Mouse (Mus musculus) stomach, embryonic 15.5 days (tissue): Measurements from ENCODE around the gene Adra2b. TPM values are rescaled to one million over a fixed set of nuclear protein-coding genes. Genes with fewer than 3 reads are reported as not detected.
A peak's percentile ranks its signal among the peaks of the same experiment; 100 is the strongest.

ENCODE experiments used
- ATAC-seq: fragments of 200-750 bp; cut with Nextera tagmentation; 2 replicates; pipeline ENCODE4 v1.8.0; 2017; ENCODE audit warnings: low read depth, moderate number of reproducible peaks, moderate TSS enrichment; ENCODE audit not compliant: insufficient read depth, low FRiP score
- H3K27ac ChIP-seq: fragments of 300-500 bp; sonication (generic); 2 replicates; pipeline ENCODE4 v1.5.1; 2015; ENCODE audit warnings: mild to moderate bottlenecking, inconsistent platforms
- H3K27me3 ChIP-seq: fragments of 300-500 bp; sonication (generic); replicated peaks from 2 replicates; pipeline ENCODE4 v1.6.1; 2015; ENCODE audit warnings: inconsistent platforms
- H3K36me3 ChIP-seq: fragments of 300-500 bp; sonication (generic); 2 replicates; pipeline ENCODE4 v1.6.1; 2015; ENCODE audit warnings: inconsistent platforms
- H3K4me1 ChIP-seq: fragments of 300-500 bp; sonication (generic); 2 replicates; pipeline ENCODE4 v1.6.1; 2015; ENCODE audit warnings: inconsistent platforms
- H3K4me2 ChIP-seq: fragments of 300-500 bp; sonication (generic); 2 replicates; pipeline ENCODE4 v1.6.1; 2015; ENCODE audit warnings: mild to moderate bottlenecking, inconsistent platforms
- H3K4me3 ChIP-seq: fragments of 300-500 bp; sonication (generic); replicated peaks from 2 replicates; pipeline ENCODE4 v1.5.1; 2015; ENCODE audit warnings: inconsistent platforms
- H3K9ac ChIP-seq: fragments of 300-500 bp; sonication (generic); 2 replicates; pipeline ENCODE4 v1.6.1; 2015; ENCODE audit warnings: inconsistent platforms
- H3K9me3 ChIP-seq: fragments of 300-500 bp; sonication (generic); 2 replicates; pipeline ENCODE4 v1.6.1; 2016; ENCODE audit warnings: inconsistent platforms
- WGBS: fragments of 180-500 bp; shearing (Covaris S2); methylation state at CpG from one replicate; pipeline ENCODE4 v1.1.7; 2015; 5-methylcytosine and 5-hydroxymethylcytosine counted together
- polyA plus RNA-seq: library from polyadenylated mRNA; unstranded; fragments of >200 nt; fragmentation: Nextera tagmentation; extraction: Ambion mirVana; gene quantifications from 2 replicates; pipeline ENCODE4 v1.2.1, GENCODE M21; 2015

Gene Adra2b
- polyA plus RNA-seq, 1 experiment from 2014 or later, result 3.2 TPM

GRCm38 (mm10) chr2:127372082-127372481, 9.1 kb downstream of the Adra2b start:
- H3K27ac ChIP-seq, result 0 out of 2 replicates have a peak overlapping the region, but pooled peaks have one; percentile 35
- WGBS, result 87% methylated on average over 2 of the region's 2 CpGs
- H3K4me3 ChIP-seq, result no peak overlapping the region
- H3K9me3 ChIP-seq, result no peaks in the 10 kb centered on the region
- no peaks in the 10 kb centered on the region for H3K36me3 ChIP-seq
- H3K4me1 ChIP-seq, result peaks cover 14% of the 10 kb centered on the region
- H3K27me3 ChIP-seq, result no peaks in the 10 kb centered on the region
- no peak for ATAC-seq
- H3K4me2 ChIP-seq, result no peak overlapping the region
- H3K9ac ChIP-seq, result no peak overlapping the region

GRCm38 (mm10) chr2:127374131-127374530, 11.1 kb downstream of the Adra2b start:
- no peaks in the 10 kb centered on the region for H3K27me3 ChIP-seq
- no peak for ATAC-seq
- H3K9me3 ChIP-seq, result no peaks in the 10 kb centered on the region
- H3K9ac ChIP-seq, result no peak overlapping the region
- H3K4me2 ChIP-seq, result no peak overlapping the region
- no peaks in the 10 kb centered on the region for H3K36me3 ChIP-seq
- no peak overlapping the region for H3K27ac ChIP-seq
- peaks cover 17% of the 10 kb centered on the region for H3K4me1 ChIP-seq
- no peak overlapping the region for H3K4me3 ChIP-seq
- WGBS, result 87% methylated on average over 3 of the region's 3 CpGs

GRCm38 (mm10) chr2:127375087-127375486, 12.1 kb downstream of the Adra2b start:
- Histone ChIP-seq H3K4me3 (no peak overlapping the region), H3K27me3 (no peaks in the 10 kb centered on the region), H3K27ac (no peak overlapping the region), H3K4me2 (no peak overlapping the region), H3K4me1 (peaks cover 12% of the 10 kb centered on the region; the same call in 1 of the 2 replicates), H3K9ac (no peak overlapping the region), H3K36me3 (no peaks in the 10 kb centered on the region), H3K9me3 (no peaks in the 10 kb centered on the region)
- ATAC-seq, result no peak
- WGBS, result 46% methylated on average over 3 of the region's 3 CpGs

GRCm38 (mm10) chr2:127375759-127376341, 12.8 kb downstream of the Adra2b start:
- Histone ChIP-seq H3K27ac (no peak overlapping the region), H3K9ac (no peak overlapping the region), H3K4me1 (peaks cover 6% of the 10 kb centered on the region; the same call in 1 of the 2 replicates), H3K4me2 (no peak overlapping the region), H3K36me3 (no peaks in the 10 kb centered on the region), H3K9me3 (no peaks in the 10 kb centered on the region), H3K4me3 (no peak overlapping the region), H3K27me3 (no peaks in the 10 kb centered on the region)
- 54% methylated on average over 7 of the region's 7 CpGs for WGBS
- ATAC-seq, result no peak

GRCm38 (mm10) chr2:127376423-127377051, 13.5 kb downstream of the Adra2b start:
- H3K4me2 ChIP-seq, result no peak overlapping the region
- H3K4me1 ChIP-seq, result peaks cover 3% of the 10 kb centered on the region; the same call in 1 of the 2 replicates
- H3K9me3 ChIP-seq, result no peaks in the 10 kb centered on the region
- no peaks in the 10 kb centered on the region for H3K36me3 ChIP-seq
- ATAC-seq, result no peak
- WGBS, result 71% methylated on average over 6 of the region's 6 CpGs
- no peaks in the 10 kb centered on the region for H3K27me3 ChIP-seq
- no peak overlapping the region for H3K4me3 ChIP-seq
- no peak overlapping the region for H3K27ac ChIP-seq
- no peak overlapping the region for H3K9ac ChIP-seq

GRCm38 (mm10) chr2:127377942-127378610, 15.1 kb downstream of the Adra2b start:
- H3K36me3 ChIP-seq, result no peaks in the 10 kb centered on the region
- no peak for ATAC-seq
- no peaks in the 10 kb centered on the region for H3K27me3 ChIP-seq
- H3K27ac ChIP-seq, result no peak overlapping the region
- no peak overlapping the region for H3K4me2 ChIP-seq
- no peak overlapping the region for H3K9ac ChIP-seq
- no peak overlapping the region for H3K4me3 ChIP-seq
- peaks cover 3% of the 10 kb centered on the region; the same call in 1 of the 2 replicates for H3K4me1 ChIP-seq
- no peaks in the 10 kb centered on the region for H3K9me3 ChIP-seq
- 63% methylated on average over 7 of the region's 7 CpGs for WGBS

- no peaks in the 10 kb centered on the region for H3K27me3 ChIP-seq
- H3K4me2 ChIP-seq, result no peak overlapping the region
- peaks cover 3% of the 10 kb centered on the region; the same call in 1 of the 2 replicates for H3K4me1 ChIP-seq
- H3K4me3 ChIP-seq, result no peak overlapping the region
- H3K9ac ChIP-seq, result no peak overlapping the region
- no peaks in the 10 kb centered on the region for H3K9me3 ChIP-seq
- WGBS, result 39% methylated on average over 7 of the region's 7 CpGs
- no peak for ATAC-seq
- no peak overlapping the region for H3K27ac ChIP-seq
- no peaks in the 10 kb centered on the region for H3K36me3 ChIP-seq
These were observed 15.6 kb downstream of the Adra2b start for GRCm38 (mm10) chr2:127378611-127378990.

GRCm38 (mm10) chr2:127379250-127379649, 16.2 kb downstream of the Adra2b start:
- H3K9ac ChIP-seq, result no peak overlapping the region
- WGBS, result 63% methylated on average over 3 of the region's 3 CpGs
- no peak for ATAC-seq
- H3K36me3 ChIP-seq, result no peaks in the 10 kb centered on the region
- no peak overlapping the region for H3K27ac ChIP-seq
- no peaks in the 10 kb centered on the region for H3K27me3 ChIP-seq
- H3K4me2 ChIP-seq, result no peak overlapping the region
- no peak overlapping the region for H3K4me3 ChIP-seq
- H3K4me1 ChIP-seq, result peaks cover 3% of the 10 kb centered on the region; the same call in 1 of the 2 replicates
- no peaks in the 10 kb centered on the region for H3K9me3 ChIP-seq

GRCm38 (mm10) chr2:127383881-127384280, 20.9 kb downstream of the Adra2b start:
- Histone ChIP-seq H3K4me3 (no peak overlapping the region), H3K9me3 (no peaks in the 10 kb centered on the region), H3K4me1 (no peaks in the 10 kb centered on the region), H3K36me3 (no peaks in the 10 kb centered on the region), H3K9ac (no peak overlapping the region), H3K27ac (no peak overlapping the region), H3K4me2 (no peak overlapping the region), H3K27me3 (no peaks in the 10 kb centered on the region)
- WGBS, result 42% methylated on average over 7 of the region's 7 CpGs
- ATAC-seq, result no peak

GRCm38 (mm10) chr2:127387521-127387920, 24.5 kb downstream of the Adra2b start:
- Histone ChIP-seq H3K36me3 (no peaks in the 10 kb centered on the region), H3K9me3 (no peaks in the 10 kb centered on the region), H3K4me3 (no peak overlapping the region), H3K4me2 (no peak overlapping the region), H3K9ac (no peak overlapping the region), H3K27ac (no peak overlapping the region), H3K4me1 (no peaks in the 10 kb centered on the region), H3K27me3 (no peaks in the 10 kb centered on the region)
- ATAC-seq, result peak; percentile 47; the same call in 1 of the 2 replicates
- 55% methylated on average over 2 of the region's 2 CpGs for WGBS

GRCm38 (mm10) chr2:127390352-127390751, 27.3 kb downstream of the Adra2b start:
- no peak overlapping the region for H3K9ac ChIP-seq
- H3K27ac ChIP-seq, result no peak overlapping the region
- H3K4me2 ChIP-seq, result no peak overlapping the region
- WGBS, result 59% methylated on average over 3 of the region's 3 CpGs
- no peaks in the 10 kb centered on the region for H3K27me3 ChIP-seq
- ATAC-seq, result no peak
- no peaks in the 10 kb centered on the region for H3K36me3 ChIP-seq
- H3K4me3 ChIP-seq, result no peak overlapping the region
- no peaks in the 10 kb centered on the region for H3K4me1 ChIP-seq
- no peaks in the 10 kb centered on the region for H3K9me3 ChIP-seq

GRCm38 (mm10) chr2:127390846-127391245, 27.8 kb downstream of the Adra2b start:
- H3K27me3 ChIP-seq, result no peaks in the 10 kb centered on the region
- H3K4me3 ChIP-seq, result no peak overlapping the region
- no peak overlapping the region for H3K4me2 ChIP-seq
- no peaks in the 10 kb centered on the region for H3K4me1 ChIP-seq
- no peak overlapping the region for H3K27ac ChIP-seq
- no peaks in the 10 kb centered on the region for H3K36me3 ChIP-seq
- H3K9me3 ChIP-seq, result no peaks in the 10 kb centered on the region
- H3K9ac ChIP-seq, result no peak overlapping the region
- ATAC-seq, result no peak
- WGBS, result 56% methylated on average over 4 of the region's 4 CpGs
